Mouse (Mus musculus): ENCODE measurements around the gene Dmd.

DNA sequence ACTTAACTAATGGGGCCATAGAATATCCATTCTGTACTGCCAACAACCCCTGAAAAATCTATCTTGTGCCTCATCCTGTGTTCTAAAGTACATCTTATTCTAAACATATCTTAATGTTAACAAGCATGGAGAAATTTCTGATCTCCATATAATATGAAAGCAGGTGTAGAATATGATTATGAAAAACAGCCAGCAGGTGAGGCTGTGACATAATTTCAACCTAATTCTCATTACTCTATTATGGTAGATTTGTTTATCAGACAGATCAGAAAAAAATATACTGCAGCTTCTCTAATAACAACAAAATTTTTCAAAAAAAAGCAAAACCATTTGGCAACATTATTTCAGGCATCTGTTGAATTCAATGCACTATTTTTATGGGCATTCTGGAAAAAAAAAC, 2059.6 kb downstream of the Dmd start:
- no peak for TF ChIP-seq POLR2A (IDR thresholded peaks at IDR 0.05; ENCODE audit: extremely low read depth, insufficient read depth, low read length)
- TF ChIP-seq CTCF (IDR thresholded peaks at IDR 0.05; ENCODE audit: extremely low read depth, insufficient read depth, low read length): no peak

Data from cortical plate, adult 2 months (tissue).